Mouse (Mus musculus) neural tube, embryonic 15.5 days (tissue): ENCODE results near the gene Sik3. TPM values are rescaled to one million over a fixed set of nuclear protein-coding genes. Genes with fewer than 3 reads are reported as not detected.

Experiments
- ATAC-seq: fragments of 200-750 bp; cut with Nextera tagmentation; 2 replicates; pipeline ENCODE4 v1.8.0; 2017; ENCODE audit warnings: mild to moderate bottlenecking, moderate TSS enrichment, moderate library complexity; ENCODE audit not compliant: low FRiP score
- H3K27ac ChIP-seq: fragments of 300-500 bp; sonication (generic); replicated peaks from 2 replicates; pipeline ENCODE4 v1.5.1; 2015; ENCODE audit warnings: mild to moderate bottlenecking, inconsistent platforms
- H3K27me3 ChIP-seq: fragments of 300-500 bp; sonication (generic); replicated peaks from 2 replicates; pipeline ENCODE4 v1.6.1; 2015; ENCODE audit warnings: inconsistent platforms
- H3K36me3 ChIP-seq: fragments of 300-500 bp; sonication (generic); 2 replicates; pipeline ENCODE4 v1.6.1; 2015; ENCODE audit warnings: inconsistent platforms
- H3K4me1 ChIP-seq: fragments of 300-500 bp; sonication (generic); 2 replicates; pipeline ENCODE4 v1.6.1; 2015; ENCODE audit warnings: inconsistent platforms
- H3K4me2 ChIP-seq: fragments of 300-500 bp; sonication (generic); 2 replicates; pipeline ENCODE4 v1.6.1; 2015; ENCODE audit warnings: inconsistent platforms, mild to moderate bottlenecking, moderate library complexity
- H3K4me3 ChIP-seq: fragments of 300-500 bp; sonication (generic); replicated peaks from 2 replicates; pipeline ENCODE4 v1.5.1; 2015; ENCODE audit warnings: mild to moderate bottlenecking, inconsistent platforms
- H3K9ac ChIP-seq: fragments of 300-500 bp; sonication (generic); replicated peaks from 2 replicates; pipeline ENCODE4 v1.6.1; 2015; ENCODE audit warnings: mild to moderate bottlenecking, inconsistent platforms
- H3K9me3 ChIP-seq: fragments of 300-500 bp; sonication (generic); replicated peaks from 2 replicates; pipeline ENCODE4 v1.6.1; 2016; ENCODE audit warnings: inconsistent platforms
- WGBS: fragments of 180-500 bp; shearing (Covaris S2); methylation state at CpG from one replicate; pipeline ENCODE4 v1.1.7; 2015; ENCODE audit warnings: mixed read lengths; 5-methylcytosine and 5-hydroxymethylcytosine counted together
- polyA plus RNA-seq: library from polyadenylated mRNA; unstranded; fragments of >200 nt; fragmentation: Nextera tagmentation; extraction: Ambion mirVana; gene quantifications from 2 replicates; pipeline ENCODE4 v1.2.1, GENCODE M21; 2015

Gene Sik3
- polyA plus RNA-seq, 1 experiment from 2014 or later, result 9.9 TPM

DNA sequence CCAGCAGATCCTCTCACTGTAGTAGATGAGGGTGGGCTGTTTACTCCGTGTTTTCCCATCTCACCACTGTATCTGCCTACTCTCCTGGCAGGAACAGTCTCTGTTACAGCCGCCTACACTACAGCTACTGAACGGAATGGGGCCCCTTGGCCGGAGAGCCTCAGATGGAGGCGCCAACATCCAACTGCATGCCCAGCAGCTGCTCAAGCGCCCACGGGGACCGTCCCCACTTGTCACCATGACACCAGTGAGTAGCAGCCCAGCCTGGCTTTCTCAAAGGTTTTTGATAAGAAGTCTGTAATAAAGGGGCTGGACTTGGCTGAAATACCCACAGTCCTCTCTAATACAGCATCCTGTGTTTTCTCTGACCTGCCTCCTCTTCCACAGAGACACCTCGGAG, 185.8 kb downstream of the Sik3 start:
- H3K4me2 ChIP-seq, result no peak overlapping the region
- no peaks in the 10 kb centered on the region for H3K27me3 ChIP-seq
- H3K27ac ChIP-seq, result no peak overlapping the region
- no peak overlapping the region for H3K9ac ChIP-seq
- H3K4me3 ChIP-seq, result no peak overlapping the region
- H3K9me3 ChIP-seq, result no peaks in the 10 kb centered on the region
- H3K36me3 ChIP-seq, result peaks cover 62% of the 10 kb centered on the region
- WGBS, result 90% methylated on average over 9 of the region's 9 CpGs
- ATAC-seq, result no peak
- H3K4me1 ChIP-seq, result no peaks in the 10 kb centered on the region

DNA sequence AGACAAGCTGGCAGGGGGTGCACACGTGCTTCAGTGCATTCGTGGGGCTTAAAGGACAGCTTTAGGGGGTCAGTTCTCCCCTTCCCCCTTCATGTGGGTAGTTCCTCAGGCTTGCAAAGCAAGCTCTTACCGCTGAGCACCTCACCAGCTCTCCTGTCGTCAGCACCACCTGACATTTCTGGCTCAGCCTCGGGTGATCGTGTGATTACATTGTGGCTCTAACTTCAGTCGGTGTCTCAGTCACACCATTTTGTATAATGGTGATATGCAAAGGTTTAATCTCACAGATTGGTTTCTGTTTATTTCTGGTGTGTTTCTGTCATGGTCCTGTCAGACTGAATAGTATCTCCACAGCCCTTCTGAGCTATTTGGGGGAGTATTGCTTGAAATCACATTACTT, 186.3 kb downstream of the Sik3 start:
- Histone ChIP-seq H3K36me3 (peaks cover 62% of the 10 kb centered on the region), H3K9me3 (no peaks in the 10 kb centered on the region), H3K4me3 (no peak overlapping the region), H3K9ac (no peak overlapping the region), H3K4me2 (no peak overlapping the region), H3K27ac (no peak overlapping the region), H3K4me1 (no peaks in the 10 kb centered on the region), H3K27me3 (no peaks in the 10 kb centered on the region)
- 86% methylated on average over 7 of the region's 7 CpGs for WGBS
- ATAC-seq, result no peak

DNA sequence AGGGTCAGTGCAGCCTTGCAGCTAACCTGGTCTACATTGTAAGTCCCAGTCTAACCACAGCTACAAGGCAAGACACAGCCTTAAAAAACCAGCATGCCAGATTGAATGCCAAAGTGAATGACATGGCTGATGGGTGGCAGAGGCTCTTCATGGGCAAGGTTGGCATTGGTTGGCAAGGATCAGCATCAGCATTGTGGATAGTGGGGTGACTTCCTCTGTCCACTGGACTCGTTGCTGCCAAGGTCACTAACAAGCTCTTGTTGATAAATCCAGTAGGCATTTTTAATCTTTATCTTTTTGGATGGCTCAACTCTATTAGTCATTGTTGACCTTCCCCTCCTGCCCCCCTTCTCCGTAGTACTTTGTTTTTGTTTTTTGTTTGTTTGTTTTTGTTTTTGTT, 187.0 kb downstream of the Sik3 start:
- H3K4me3 ChIP-seq, result no peak overlapping the region
- no peak overlapping the region for H3K27ac ChIP-seq
- H3K36me3 ChIP-seq, result peaks cover 67% of the 10 kb centered on the region
- H3K4me1 ChIP-seq, result no peaks in the 10 kb centered on the region
- ATAC-seq, result no peak
- 91% methylated on average over 2 of the region's 2 CpGs for WGBS
- H3K4me2 ChIP-seq, result no peak overlapping the region
- H3K9ac ChIP-seq, result no peak overlapping the region
- H3K9me3 ChIP-seq, result no peaks in the 10 kb centered on the region
- H3K27me3 ChIP-seq, result no peaks in the 10 kb centered on the region

DNA sequence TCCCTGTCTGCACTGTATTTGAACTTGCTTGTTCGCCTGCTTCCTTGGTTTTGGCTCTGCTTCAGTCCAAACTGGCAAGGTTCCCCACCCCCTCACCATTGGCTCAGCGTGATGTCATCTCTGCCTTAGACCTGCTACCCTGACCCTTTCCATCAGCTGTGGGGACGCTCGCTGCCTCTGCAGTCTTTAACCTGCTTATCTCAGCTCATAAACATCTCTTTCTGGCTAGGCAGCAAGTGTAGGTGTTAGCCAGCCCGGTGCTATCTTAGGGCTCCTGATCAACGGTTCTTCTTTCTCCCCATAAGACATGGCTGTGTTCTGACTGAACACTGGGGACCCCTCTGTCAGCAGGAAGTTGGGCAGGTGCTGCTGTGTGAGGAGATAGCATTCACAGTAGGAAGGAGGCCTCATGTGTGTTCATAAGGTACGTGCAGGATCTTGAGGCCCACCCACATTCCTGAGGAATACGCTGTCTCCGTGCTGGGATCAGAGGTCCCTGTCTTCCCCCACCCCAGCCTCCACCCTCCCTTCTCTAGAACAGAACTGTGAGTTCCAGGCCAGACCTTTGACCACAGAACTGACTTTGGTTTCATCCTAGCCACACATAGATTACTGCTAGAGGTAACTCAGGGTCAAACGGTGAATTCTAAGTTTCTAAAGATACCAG, 194.3 kb downstream of the Sik3 start:
- H3K36me3 ChIP-seq, result peaks cover 81% of the 10 kb centered on the region
- no peak overlapping the region for H3K4me3 ChIP-seq

DNA sequence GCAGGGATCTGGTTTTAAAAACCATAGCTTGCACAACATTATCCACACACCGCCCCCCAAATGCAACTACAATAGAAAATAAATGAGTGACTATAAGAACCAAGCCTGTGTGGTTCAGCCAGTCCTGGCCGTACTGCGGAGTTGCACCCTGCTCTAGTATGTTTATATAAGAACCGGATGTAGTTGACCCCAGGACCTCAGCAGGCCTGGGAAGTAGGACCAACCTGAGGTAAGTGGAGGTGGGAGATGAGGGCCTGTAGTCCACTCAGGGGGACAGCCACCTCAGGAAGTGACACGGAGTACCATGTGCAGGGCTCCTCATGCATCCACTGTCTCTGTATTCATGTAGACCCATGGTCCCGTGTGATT, 194.9 kb downstream of the Sik3 start:
- H3K4me3 ChIP-seq, result no peak overlapping the region
- no peak overlapping the region for H3K9ac ChIP-seq
- no peak overlapping the region for H3K27ac ChIP-seq
- H3K27me3 ChIP-seq, result no peaks in the 10 kb centered on the region
- ATAC-seq, result no peak
- no peak overlapping the region for H3K4me2 ChIP-seq
- peaks cover 81% of the 10 kb centered on the region for H3K36me3 ChIP-seq
- no peaks in the 10 kb centered on the region for H3K9me3 ChIP-seq
- WGBS, result 91% methylated on average over 6 of the region's 6 CpGs
- no peaks in the 10 kb centered on the region for H3K4me1 ChIP-seq

More for the DNA sequence above, 194.3 kb downstream of the Sik3 start:
- Histone ChIP-seq H3K4me1 (no peaks in the 10 kb centered on the region), H3K27me3 (no peaks in the 10 kb centered on the region), H3K27ac (no peak overlapping the region), H3K4me2 (no peak overlapping the region), H3K9me3 (no peaks in the 10 kb centered on the region), H3K9ac (no peak overlapping the region)
- 87% methylated on average over 10 of the region's 10 CpGs for WGBS
- no peak for ATAC-seq

DNA sequence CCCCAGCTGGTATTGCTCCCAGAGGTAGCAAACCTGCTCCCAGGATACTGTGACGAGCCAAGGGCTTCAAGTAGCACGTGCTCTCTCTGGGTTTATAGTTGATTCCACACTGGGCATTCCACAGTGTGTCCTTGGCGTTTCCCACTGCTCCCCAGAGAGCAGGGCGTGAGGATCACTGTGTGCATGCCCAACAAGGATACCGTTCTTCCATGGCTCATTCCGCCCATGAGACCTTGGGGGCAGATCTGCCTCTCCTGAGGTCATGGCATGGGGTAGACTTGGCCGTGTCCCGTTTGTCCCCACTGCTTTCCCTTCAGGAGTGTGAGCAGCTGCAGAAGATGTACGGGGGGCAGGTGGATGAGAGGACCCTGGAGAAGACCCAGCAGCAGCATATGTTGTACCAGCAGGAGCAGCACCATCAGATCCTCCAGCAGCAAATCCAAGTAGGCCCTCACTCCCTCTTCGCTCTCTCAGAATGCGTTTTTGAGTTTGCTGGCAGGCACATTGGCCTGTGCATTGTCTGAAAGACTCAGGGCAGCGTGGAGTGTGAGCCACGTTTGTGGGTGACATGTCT, 195.9 kb downstream of the Sik3 start:
- Histone ChIP-seq H3K36me3 (peaks cover 87% of the 10 kb centered on the region), H3K9me3 (no peaks in the 10 kb centered on the region), H3K4me1 (no peaks in the 10 kb centered on the region), H3K4me3 (no peak overlapping the region), H3K4me2 (no peak overlapping the region), H3K27me3 (no peaks in the 10 kb centered on the region), H3K9ac (no peak overlapping the region), H3K27ac (no peak overlapping the region)
- ATAC-seq, result no peak
- 85% methylated on average over 13 of the region's 13 CpGs for WGBS

DNA sequence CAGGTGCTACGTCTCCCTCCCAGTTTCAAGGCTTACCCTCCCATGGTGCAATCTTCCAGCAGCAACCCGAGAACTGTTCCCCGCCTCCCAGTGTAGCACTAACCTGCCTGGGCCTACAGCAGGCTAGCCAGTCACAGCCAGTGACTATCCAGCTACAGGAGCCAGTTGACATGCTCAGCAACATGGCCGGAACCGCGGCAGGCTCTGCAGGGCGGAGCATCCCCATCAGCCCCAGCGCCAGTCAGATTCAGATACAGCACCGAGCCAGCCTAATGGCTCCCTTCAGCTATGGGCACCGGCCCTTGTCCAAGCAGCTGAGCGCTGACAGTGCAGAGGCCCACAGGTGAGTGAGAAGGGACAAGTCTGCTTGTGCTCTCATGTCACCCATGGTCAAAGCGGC, 197.9 kb downstream of the Sik3 start:
- Histone ChIP-seq H3K9ac (no peak overlapping the region), H3K4me2 (no peak overlapping the region), H3K27me3 (no peaks in the 10 kb centered on the region), H3K9me3 (no peaks in the 10 kb centered on the region), H3K36me3 (peaks cover 78% of the 10 kb centered on the region), H3K27ac (no peak overlapping the region), H3K4me1 (no peaks in the 10 kb centered on the region), H3K4me3 (no peak overlapping the region)
- ATAC-seq, result no peak
- 92% methylated on average over 12 of the region's 12 CpGs for WGBS

DNA sequence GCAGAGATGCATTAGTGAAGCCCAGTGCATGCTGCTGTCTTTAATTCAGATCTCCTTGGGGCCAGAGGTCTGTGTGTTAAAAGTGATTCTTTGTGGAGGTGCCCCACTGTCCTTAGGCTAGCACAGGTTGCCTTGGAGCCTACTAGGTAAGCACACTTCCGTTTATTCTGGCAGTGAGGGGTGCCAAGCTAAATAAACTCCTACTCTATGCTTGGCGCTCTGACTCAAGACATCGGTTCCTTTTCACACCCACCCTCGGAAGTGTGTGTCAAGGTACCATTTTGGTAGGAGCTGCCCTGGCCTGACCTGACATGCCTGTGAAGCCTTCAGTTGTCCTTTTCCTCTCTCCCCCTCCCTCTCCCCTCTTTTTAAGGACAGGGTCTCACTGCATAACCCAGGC, 201.7 kb downstream of the Sik3 start:
- no peaks in the 10 kb centered on the region for H3K27me3 ChIP-seq
- no peak overlapping the region for H3K9ac ChIP-seq
- H3K4me3 ChIP-seq, result no peak overlapping the region
- WGBS, result 93% methylated on average over 4 of the region's 4 CpGs
- peaks cover 45% of the 10 kb centered on the region for H3K36me3 ChIP-seq
- H3K4me1 ChIP-seq, result no peaks in the 10 kb centered on the region
- no peaks in the 10 kb centered on the region for H3K9me3 ChIP-seq
- no peak overlapping the region for H3K4me2 ChIP-seq
- ATAC-seq, result no peak
- H3K27ac ChIP-seq, result no peak overlapping the region

DNA sequence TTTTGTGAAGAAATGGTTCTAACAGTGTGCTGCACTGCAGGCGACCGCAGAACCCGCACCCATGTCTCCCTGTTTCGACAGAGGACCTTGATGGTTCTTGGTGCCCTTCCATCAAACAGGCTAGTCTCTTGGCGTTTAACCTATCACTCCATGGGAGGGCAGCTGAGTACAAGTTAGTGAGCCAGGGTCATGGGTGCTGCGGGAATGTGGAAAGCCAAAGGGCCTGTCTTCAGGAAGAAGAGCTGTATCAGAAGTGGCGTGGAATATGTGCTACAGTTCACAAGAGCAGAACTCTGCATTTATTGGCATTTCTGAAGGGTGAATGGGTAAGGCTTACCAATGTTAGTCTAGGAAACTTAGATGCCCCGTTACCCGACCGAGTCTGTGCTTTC, 202.3 kb downstream of the Sik3 start:
- no peaks in the 10 kb centered on the region for H3K9me3 ChIP-seq
- 95% methylated on average over 10 of the region's 10 CpGs for WGBS
- H3K27ac ChIP-seq, result no peak overlapping the region
- no peak overlapping the region for H3K4me2 ChIP-seq
- H3K4me3 ChIP-seq, result no peak overlapping the region
- ATAC-seq, result no peak
- H3K9ac ChIP-seq, result no peak overlapping the region
- H3K36me3 ChIP-seq, result peaks cover 45% of the 10 kb centered on the region
- H3K27me3 ChIP-seq, result no peaks in the 10 kb centered on the region
- no peaks in the 10 kb centered on the region for H3K4me1 ChIP-seq

DNA sequence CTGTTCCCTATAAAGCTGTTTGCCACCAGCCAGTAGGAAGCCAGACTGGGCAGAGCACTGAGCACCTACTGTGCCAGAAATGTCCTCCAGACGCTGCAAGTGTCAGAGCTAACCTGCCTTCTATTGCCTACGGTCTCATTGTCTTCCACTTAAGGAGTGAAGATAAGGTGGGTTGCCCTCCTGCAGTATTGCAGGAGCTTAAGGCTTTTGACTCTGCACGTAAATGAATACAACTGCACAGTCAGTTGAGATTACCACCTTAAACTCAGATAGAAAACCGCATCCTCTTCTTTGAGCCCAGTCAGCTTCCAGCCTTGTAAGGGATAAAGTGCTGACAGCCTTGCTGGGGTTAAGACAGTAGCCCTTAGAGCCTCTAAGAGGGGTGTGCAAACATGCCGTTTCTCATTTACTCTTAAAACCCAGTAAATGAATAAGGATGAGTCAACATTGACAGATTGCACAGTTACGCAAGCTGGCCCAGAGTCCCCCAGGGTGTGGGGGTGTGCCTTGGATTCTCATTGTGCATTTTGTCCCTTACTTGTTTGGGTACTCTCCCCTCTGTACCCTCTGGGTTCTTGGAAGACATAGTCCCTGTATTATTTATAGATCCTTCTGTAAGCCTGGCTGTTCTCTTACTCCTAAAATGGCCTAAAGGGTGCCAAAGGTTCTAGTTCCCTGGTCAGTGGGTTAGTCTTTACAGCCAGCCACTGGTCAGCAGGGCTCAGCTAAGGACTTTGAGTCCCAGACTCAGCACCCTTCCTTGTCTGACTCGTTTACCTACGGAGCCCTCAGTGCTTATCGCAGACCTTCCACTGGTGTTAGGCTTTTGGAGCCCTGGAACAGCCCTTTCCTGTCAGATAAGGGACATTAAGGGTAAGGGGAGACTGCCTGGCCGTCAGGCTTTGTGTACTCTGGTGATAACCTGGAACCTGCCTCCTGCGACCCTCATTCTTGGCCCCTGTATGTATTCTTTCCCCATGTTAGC, 203.0 kb downstream of the Sik3 start:
- H3K4me3 ChIP-seq, result no peak overlapping the region
- H3K27ac ChIP-seq, result no peak overlapping the region
- ATAC-seq, result no peak
- H3K9ac ChIP-seq, result no peak overlapping the region
- H3K9me3 ChIP-seq, result no peaks in the 10 kb centered on the region
- H3K36me3 ChIP-seq, result peaks cover 45% of the 10 kb centered on the region
- H3K4me1 ChIP-seq, result no peaks in the 10 kb centered on the region
- no peaks in the 10 kb centered on the region for H3K27me3 ChIP-seq
- 87% methylated on average over 11 of the region's 11 CpGs for WGBS
- H3K4me2 ChIP-seq, result no peak overlapping the region

DNA sequence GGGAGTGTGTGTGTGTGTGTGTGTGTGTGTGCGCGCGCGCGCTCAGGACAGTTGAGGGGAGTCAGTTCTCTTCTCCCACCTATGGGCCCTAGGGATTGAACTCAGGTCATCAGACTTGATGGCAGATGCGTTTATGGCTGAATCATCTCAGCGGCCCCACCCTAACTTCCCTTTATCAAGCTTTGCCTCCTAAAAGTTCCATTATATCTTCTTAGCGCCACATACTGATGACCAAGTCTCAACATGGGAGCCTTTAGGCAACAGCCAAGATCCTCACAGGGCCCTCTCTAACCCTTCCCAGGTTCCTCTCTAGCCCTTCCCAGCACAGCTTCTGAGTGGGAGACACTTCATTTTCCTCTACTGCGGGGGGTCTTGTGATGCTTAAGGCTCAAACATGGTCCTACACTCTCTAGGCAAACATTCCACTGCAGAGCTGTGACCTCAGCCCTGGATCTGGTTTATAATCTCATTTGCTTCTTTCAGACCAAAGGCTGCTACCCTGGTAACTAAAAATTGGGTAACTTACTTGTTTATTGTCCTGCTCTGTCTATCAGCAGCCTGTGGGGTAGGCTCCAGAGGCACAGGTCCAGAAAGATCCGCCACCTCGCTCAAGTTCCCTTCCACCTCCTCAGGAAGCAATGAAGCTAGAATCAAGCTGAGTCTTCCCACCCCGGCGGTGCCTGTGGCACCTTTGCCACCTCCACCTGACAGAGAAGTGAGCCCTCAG, 204.3 kb downstream of the Sik3 start:
- no peak for ATAC-seq

More for the DNA sequence above, 204.3 kb downstream of the Sik3 start:
- WGBS, result 97% methylated on average over 13 of the region's 13 CpGs
- H3K4me3 ChIP-seq, result no peak overlapping the region
- H3K4me1 ChIP-seq, result no peaks in the 10 kb centered on the region
- H3K36me3 ChIP-seq, result peaks cover 44% of the 10 kb centered on the region
- H3K4me2 ChIP-seq, result no peak overlapping the region
- no peak overlapping the region for H3K9ac ChIP-seq
- H3K27me3 ChIP-seq, result no peaks in the 10 kb centered on the region
- H3K27ac ChIP-seq, result no peak overlapping the region
- no peaks in the 10 kb centered on the region for H3K9me3 ChIP-seq
